14 mouse cellular contexts compared by ENCODE assay signal in genomic region chr15:25295753-25296152, GRCm38 (mm10).
"Had no signal": no experiment of that assay in that cellular context is flagged by ENCODE, and none has a peak within 500 bp of the region (broad histone marks: within the 10 kb centered on the region; RNA-seq: fewer than 3 reads in every experiment).

No protein-coding gene starts in this region.

- H3K9ac ChIP-seq: lung, embryonic 14.5 days; midbrain, embryonic 12.5 days; midbrain, embryonic 15.5 days; neural tube, embryonic 12.5 days; stomach, embryonic 15.5 days had no signal

- H3K4me2 ChIP-seq: lung, embryonic 14.5 days; midbrain, embryonic 12.5 days; midbrain, embryonic 15.5 days; neural tube, embryonic 12.5 days; stomach, embryonic 15.5 days had no signal

- H3K36me3 ChIP-seq: midbrain, embryonic 10.5 days; midbrain, embryonic 12.5 days; midbrain, embryonic 15.5 days; neural tube, embryonic 12.5 days; stomach, embryonic 15.5 days had no signal

- H3K4me1 ChIP-seq: neural tube, embryonic 12.5 days; stomach, embryonic 15.5 days had no signal

- H3K27ac ChIP-seq: midbrain, embryonic 10.5 days; midbrain, embryonic 12.5 days; midbrain, embryonic 15.5 days; neural tube, embryonic 12.5 days; stomach, embryonic 15.5 days; stomach, postnatal 0 days had no signal

- DNase-seq: lung, adult 18-20 months; lung, embryonic 14.5 days; lung, postnatal 10 days; lung, postnatal 4 days; right cerebral cortex, postnatal 14 days; thymus, adult 2 months; thymus, postnatal 25 days; thymus, postnatal 4 days had no signal

- H3K9me3 ChIP-seq: midbrain, embryonic 10.5 days; midbrain, embryonic 12.5 days; midbrain, embryonic 15.5 days; neural tube, embryonic 12.5 days; stomach, embryonic 15.5 days had no signal

- H3K4me3 ChIP-seq: midbrain, embryonic 10.5 days; midbrain, embryonic 12.5 days; midbrain, embryonic 15.5 days; neural tube, embryonic 12.5 days; stomach, embryonic 15.5 days had no signal

- H3K27me3 ChIP-seq: midbrain, embryonic 15.5 days; neural tube, embryonic 12.5 days; stomach, embryonic 15.5 days had no signal
